Mouse (Mus musculus): ENCODE measurements around the gene Cd248. TPM values are rescaled to one million over a fixed set of nuclear protein-coding genes. Genes with fewer than 3 reads are reported as not detected.

The Cd248 gene
- polyA plus RNA-seq, 1 experiment from 2014 or later = 10.3 TPM

DNA sequence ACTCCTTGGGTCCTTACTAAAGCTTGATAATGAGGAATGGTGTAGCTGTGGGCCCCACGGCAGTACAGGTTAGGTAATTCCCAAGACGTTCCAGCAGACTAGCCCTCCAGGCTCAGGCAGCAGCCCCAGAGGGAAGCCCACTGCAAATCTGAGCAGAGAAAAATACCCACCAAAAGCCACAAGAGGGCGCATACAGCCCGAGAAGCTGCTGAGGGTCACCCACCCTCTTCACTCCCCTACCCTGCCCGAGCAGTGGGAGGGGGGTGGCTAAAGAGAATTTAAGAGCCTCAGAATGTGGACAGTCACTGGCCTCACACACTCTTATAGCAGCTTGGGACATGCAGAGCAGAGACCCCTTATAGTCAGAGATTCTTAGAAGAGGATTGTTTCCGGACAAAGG is 11.6 kb upstream of the Cd248 start:
- Histone ChIP-seq H3K9me3 (no peaks in the 10 kb centered on the region), H3K36me3 (no peaks in the 10 kb centered on the region), H3K27ac (replicated peaks) (no peak overlapping the region), H3K27me3 (peaks cover 24% of the 10 kb centered on the region), H3K9ac (replicated peaks) (no peak overlapping the region), H3K4me3 (no peak overlapping the region), H3K4me1 (peaks cover 16% of the 10 kb centered on the region; the same call in 1 of the 2 replicates), H3K4me2 (replicated peaks) (no peak overlapping the region)
- 10% methylated on average over 6 of the region's 6 CpGs for whole genome bisulfite sequencing
- ATAC-seq (replicated peaks) = peak; percentile 65; the same call in 1 of the 2 replicates

DNA sequence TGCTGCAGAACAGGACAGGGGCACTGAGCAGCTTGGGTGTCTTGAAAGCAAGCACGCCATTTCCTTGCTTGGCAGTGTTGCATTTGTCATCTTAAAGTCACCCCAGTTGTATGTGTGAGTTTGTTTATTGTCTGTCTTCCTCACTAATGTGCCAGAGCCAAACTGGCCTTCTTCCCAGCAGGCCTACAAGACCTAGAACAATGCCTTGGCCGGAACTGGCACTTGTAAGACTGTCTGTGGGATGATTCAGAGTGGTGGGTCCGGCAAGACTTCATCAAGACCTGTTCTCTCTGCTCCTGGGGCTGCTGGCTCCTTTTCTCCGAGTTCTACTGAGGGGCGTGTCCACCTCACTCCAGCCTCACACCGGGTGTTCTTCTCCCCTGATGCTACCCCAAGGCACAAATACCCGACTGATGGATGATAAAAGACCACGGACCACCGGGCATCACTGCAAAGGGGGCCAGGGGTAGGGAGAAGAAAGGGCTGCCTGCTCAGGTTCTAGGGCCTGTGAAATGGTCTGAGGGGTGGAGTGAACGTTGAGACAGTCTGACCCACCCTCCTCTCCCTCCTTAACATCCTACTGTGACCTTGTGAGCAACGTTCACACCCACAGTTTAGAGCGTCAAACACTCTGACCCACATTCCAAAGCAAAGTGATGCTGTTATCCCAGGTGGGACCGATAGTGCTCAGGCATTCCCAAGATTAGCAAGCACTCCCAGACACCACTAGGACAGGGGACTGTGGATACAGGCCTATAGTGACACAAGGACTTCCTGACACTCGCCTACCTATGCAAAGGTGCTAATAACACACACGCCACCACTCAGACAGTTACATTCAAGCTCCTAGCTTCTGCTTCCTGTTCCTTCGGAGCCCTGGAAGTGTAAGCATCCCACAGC is 9.8 kb upstream of the Cd248 start:
- no peak overlapping the region for H3K4me3 ChIP-seq

DNA sequence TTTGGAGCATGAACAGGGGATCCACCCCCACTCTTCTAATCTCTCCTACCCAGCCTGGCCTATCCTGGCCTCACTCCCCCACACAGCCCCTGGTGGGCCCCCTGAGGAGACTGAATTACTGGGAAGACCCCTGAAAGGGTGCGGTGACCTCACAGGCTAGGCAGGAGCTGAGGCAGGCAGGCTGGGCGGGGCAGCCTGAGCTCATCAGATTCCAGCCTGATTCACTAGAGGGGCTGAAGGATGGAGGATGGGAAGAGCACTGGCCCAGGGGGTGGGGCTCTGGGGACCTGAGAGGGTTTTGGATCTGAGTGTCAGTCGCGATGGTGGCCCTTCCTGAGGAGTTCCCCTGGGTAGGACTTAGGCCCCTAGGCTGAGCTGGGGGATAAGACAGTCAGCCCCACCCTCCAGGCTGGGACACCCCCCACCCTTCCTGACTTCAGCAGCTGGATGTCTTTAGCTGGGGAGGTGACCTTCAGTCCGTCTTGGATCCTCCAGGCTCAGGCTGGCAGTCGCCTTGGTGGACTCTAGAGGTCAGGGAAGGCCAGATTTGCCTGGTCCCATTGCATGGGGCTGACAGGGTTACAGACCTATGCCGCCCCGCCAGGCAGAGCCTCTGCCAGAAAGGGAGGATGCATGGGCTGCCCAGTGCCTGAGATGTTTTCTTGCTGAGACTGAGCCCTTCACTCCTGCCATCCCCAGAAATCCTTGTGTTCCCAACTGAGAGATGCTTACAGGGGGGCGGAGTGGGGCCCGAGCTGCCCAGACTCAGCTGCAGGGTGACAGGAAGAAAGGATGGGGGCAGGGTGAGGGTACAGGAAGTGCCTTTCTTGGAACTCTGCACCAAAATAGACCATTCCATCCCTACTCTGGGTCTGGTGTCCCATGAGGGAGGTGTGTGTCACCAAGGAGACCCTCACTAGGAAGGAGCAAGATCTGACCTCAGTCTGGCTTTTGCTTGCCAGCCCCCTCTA is 8.8 kb upstream of the Cd248 start:
- no peak overlapping the region for H3K4me3 ChIP-seq
- H3K9ac ChIP-seq (replicated peaks) = no peak overlapping the region
- H3K4me2 ChIP-seq (replicated peaks) = no peak overlapping the region
- no peaks in the 10 kb centered on the region for H3K36me3 ChIP-seq
- H3K9me3 ChIP-seq = no peaks in the 10 kb centered on the region
- 20% methylated on average over 10 of the region's 10 CpGs for WGBS
- H3K27ac ChIP-seq (replicated peaks) = no peak overlapping the region
- ATAC-seq (replicated peaks) = no peak
- no peaks in the 10 kb centered on the region for H3K27me3 ChIP-seq
- peaks cover 16% of the 10 kb centered on the region; the same call in 1 of the 2 replicates for H3K4me1 ChIP-seq

More for the DNA sequence above, 9.8 kb upstream of the Cd248 start:
- H3K36me3 ChIP-seq = no peaks in the 10 kb centered on the region
- no peaks in the 10 kb centered on the region for H3K9me3 ChIP-seq
- no peak overlapping the region for H3K27ac ChIP-seq (replicated peaks)
- WGBS = 26% methylated on average over 16 of the region's 16 CpGs
- peaks cover 16% of the 10 kb centered on the region; the same call in 1 of the 2 replicates for H3K4me1 ChIP-seq
- H3K27me3 ChIP-seq = peaks cover 8% of the 10 kb centered on the region; the same call in 1 of the 2 replicates
- no peak overlapping the region for H3K9ac ChIP-seq (replicated peaks)
- no peak overlapping the region for H3K4me2 ChIP-seq (replicated peaks)
- no peak for ATAC-seq (replicated peaks)

DNA sequence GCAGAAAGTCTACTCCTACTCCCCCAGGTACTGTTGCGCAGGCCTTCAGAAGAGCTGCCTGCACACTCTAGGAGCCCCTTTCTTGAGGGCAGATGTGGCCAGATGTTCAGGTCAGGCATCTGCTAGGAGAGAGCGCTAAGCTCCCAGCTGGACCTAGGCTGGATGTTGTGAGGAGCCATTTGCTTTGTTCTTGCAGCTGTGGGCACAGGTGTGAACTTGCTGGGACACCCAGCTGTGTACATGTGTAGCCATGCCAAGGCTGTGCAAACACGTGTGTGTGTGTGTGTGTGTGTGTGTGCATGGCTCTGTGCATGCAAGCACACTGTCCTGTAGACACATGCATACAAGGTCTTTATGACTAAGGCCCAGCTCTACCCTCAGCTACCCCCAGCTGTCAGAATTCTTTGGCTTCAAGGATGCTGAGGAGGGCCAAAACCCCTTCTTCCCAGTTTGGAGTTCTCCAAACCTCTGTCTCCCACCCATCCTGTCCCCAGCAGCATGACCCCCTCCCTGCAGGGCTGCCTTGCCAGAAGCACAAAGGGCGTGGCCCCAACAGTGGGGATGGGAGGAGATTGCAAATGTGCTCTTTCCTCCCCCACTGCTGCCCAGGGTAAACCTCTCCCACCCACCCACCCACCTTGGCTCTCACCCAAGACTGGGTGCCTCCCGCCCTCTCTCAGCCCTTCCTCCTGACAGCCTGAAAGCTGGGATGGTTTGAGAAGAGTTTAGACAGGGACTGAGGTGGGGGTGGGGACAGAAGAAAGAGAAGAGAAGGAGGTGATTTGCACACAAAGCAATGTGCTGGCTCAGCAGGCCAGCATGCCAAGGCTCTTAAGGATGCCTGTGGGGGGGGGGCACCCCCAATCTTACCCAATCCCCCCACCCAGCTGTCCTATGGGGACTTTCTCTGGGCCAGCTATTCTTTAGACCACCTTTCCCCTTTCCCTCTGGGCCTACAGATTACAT is 7.2 kb upstream of the Cd248 start:
- peaks cover 16% of the 10 kb centered on the region; the same call in 1 of the 2 replicates for H3K4me1 ChIP-seq
- ATAC-seq (replicated peaks) = peak; percentile 18; the same call in 1 of the 2 replicates
- peak overlapping the region; percentile 16; the same call in 1 of the 2 replicates for H3K27ac ChIP-seq (replicated peaks)
- H3K4me2 ChIP-seq (replicated peaks) = no peak overlapping the region
- H3K36me3 ChIP-seq = no peaks in the 10 kb centered on the region
- H3K4me3 ChIP-seq = no peak overlapping the region
- no peaks in the 10 kb centered on the region for H3K9me3 ChIP-seq
- 41% methylated on average over 5 of the region's 5 CpGs for WGBS
- no peaks in the 10 kb centered on the region for H3K27me3 ChIP-seq
- H3K9ac ChIP-seq (replicated peaks) = no peak overlapping the region

- Histone ChIP-seq H3K27me3 (peaks cover 2% of the 10 kb centered on the region; the same call in 1 of the 2 replicates), H3K4me2 (replicated peaks) (no peak overlapping the region), H3K9me3 (no peaks in the 10 kb centered on the region), H3K4me1 (peaks cover 14% of the 10 kb centered on the region), H3K9ac (replicated peaks) (no peak overlapping the region), H3K4me3 (no peak overlapping the region), H3K36me3 (no peaks in the 10 kb centered on the region), H3K27ac (replicated peaks) (no peak overlapping the region)
- 88% methylated on average over 5 of the region's 5 CpGs for WGBS
- ATAC-seq (replicated peaks) = no peak
These were observed 5.8 kb upstream of the Cd248 start for GRCm38 (mm10) chr19:5062041-5062440.

DNA sequence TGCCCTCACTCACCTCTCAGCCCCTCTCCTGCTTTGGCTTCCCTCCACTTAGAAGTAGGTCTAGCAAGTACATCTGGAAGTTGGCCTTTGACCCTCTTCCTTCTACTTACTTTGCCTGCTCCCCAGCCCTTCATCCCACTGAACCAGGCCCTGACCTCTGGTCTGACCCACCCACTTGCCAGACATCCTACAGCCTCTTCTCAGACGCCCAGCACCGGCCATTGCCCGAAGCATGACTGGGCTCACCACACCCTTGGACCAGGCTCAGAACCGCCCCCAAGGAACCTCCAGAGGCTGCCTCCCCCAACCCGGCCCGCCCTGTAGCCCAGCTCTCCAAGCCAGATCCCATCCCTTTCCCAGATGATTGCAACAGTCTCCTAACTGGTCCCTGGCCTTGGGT is 5.4 kb upstream of the Cd248 start:
- Histone ChIP-seq H3K9ac (replicated peaks) (no peak overlapping the region), H3K27ac (replicated peaks) (no peak overlapping the region), H3K27me3 (peaks cover 4% of the 10 kb centered on the region; the same call in 1 of the 2 replicates), H3K4me3 (no peak overlapping the region), H3K4me1 (peaks cover 18% of the 10 kb centered on the region), H3K36me3 (no peaks in the 10 kb centered on the region), H3K9me3 (no peaks in the 10 kb centered on the region), H3K4me2 (replicated peaks) (no peak overlapping the region)
- WGBS = 83% methylated on average over 6 of the region's 6 CpGs
- ATAC-seq (replicated peaks) = no peak

DNA sequence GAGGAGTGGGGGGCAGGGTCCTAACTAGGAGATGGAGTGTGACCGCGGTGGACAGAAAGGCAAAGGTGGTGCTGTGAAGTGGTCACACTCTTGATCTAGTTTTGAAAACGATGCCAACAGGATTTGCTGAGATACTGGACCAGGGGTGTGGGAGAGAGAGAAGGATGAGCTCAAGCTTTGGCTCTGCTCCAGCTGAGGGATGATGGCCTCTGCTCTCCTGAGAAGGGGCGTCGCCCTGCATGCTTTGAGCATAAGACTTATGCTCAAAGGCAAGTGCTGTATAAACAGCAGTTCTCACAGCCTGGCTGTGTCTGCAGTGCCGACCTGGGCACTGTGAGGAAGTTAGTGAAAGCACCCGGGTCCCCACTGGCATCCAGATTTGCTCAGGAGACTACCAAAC is 2.8 kb upstream of the Cd248 start:
- no peak overlapping the region for H3K4me3 ChIP-seq
- peaks cover 4% of the 10 kb centered on the region; the same call in 1 of the 2 replicates for H3K27me3 ChIP-seq
- no peak overlapping the region for H3K4me2 ChIP-seq (replicated peaks)
- 70% methylated on average over 7 of the region's 7 CpGs for WGBS
- no peaks in the 10 kb centered on the region for H3K36me3 ChIP-seq
- no peak for ATAC-seq (replicated peaks)
- H3K9ac ChIP-seq (replicated peaks) = no peak overlapping the region
- H3K27ac ChIP-seq (replicated peaks) = no peak overlapping the region
- peaks cover 32% of the 10 kb centered on the region for H3K4me1 ChIP-seq
- H3K9me3 ChIP-seq = no peaks in the 10 kb centered on the region

- Histone ChIP-seq H3K27ac (replicated peaks) (no peak overlapping the region), H3K9me3 (no peaks in the 10 kb centered on the region), H3K4me2 (replicated peaks) (peak overlapping the region; percentile 73), H3K27me3 (peaks cover 4% of the 10 kb centered on the region; the same call in 1 of the 2 replicates), H3K4me3 (peak overlapping the region; percentile 38), H3K9ac (replicated peaks) (peak overlapping the region; percentile 42), H3K36me3 (no peaks in the 10 kb centered on the region), H3K4me1 (peaks cover 33% of the 10 kb centered on the region)
- no peak for ATAC-seq (replicated peaks)
- 13% methylated on average over 15 of the region's 15 CpGs for WGBS
These were observed 658 bp upstream of the Cd248 start for GRCm38 (mm10) chr19:5067040-5067799.

DNA sequence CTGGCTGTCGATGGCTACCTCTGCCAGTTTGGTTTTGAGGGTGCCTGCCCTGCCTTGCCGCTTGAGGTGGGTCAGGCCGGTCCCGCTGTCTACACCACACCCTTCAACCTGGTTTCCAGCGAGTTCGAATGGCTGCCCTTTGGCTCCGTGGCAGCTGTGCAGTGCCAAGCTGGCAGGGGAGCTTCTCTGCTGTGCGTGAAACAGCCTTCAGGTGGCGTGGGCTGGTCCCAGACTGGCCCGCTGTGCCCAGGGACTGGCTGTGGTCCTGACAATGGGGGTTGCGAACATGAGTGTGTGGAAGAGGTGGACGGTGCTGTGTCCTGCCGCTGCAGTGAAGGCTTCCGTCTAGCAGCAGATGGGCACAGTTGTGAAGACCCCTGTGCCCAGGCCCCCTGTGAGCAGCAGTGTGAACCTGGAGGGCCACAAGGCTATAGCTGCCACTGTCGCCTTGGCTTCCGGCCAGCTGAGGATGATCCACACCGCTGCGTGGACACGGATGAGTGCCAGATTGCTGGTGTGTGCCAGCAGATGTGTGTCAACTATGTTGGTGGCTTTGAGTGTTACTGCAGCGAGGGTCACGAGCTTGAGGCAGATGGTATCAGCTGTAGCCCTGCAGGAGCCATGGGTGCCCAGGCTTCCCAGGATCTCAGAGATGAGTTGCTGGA is 824 bp downstream of the Cd248 start:
- H3K4me1 ChIP-seq = peaks cover 42% of the 10 kb centered on the region
- ATAC-seq (replicated peaks) = no peak
- peaks cover 4% of the 10 kb centered on the region; the same call in 1 of the 2 replicates for H3K27me3 ChIP-seq
- 33% methylated on average over 21 of the region's 21 CpGs for WGBS
- H3K4me2 ChIP-seq (replicated peaks) = peak overlapping the region; percentile 73
- no peaks in the 10 kb centered on the region for H3K9me3 ChIP-seq
- H3K36me3 ChIP-seq = no peaks in the 10 kb centered on the region
- no peak overlapping the region for H3K27ac ChIP-seq (replicated peaks)
- peak overlapping the region; percentile 38 for H3K4me3 ChIP-seq
- H3K9ac ChIP-seq (replicated peaks) = peak overlapping the region; percentile 42

GRCm38 (mm10) chr19:5069486-5069885 is 1.6 kb downstream of the Cd248 start:
- H3K9me3 ChIP-seq = no peaks in the 10 kb centered on the region
- no peaks in the 10 kb centered on the region for H3K36me3 ChIP-seq
- peaks cover 4% of the 10 kb centered on the region; the same call in 1 of the 2 replicates for H3K27me3 ChIP-seq
- 0 out of 2 replicates have a peak overlapping the region, but pooled peaks have one; percentile 5 for H3K4me3 ChIP-seq
- H3K4me2 ChIP-seq (replicated peaks) = no peak overlapping the region
- H3K27ac ChIP-seq (replicated peaks) = no peak overlapping the region
- peaks cover 42% of the 10 kb centered on the region for H3K4me1 ChIP-seq
- no peak overlapping the region for H3K9ac ChIP-seq (replicated peaks)
- no peak for ATAC-seq (replicated peaks)
- WGBS = 83% methylated on average over 5 of the region's 5 CpGs

All from forebrain, embryonic 15.5 days (tissue).